Mouse (Mus musculus) myocyte (in vitro differentiated cells): ENCODE measurements at regions not wholly inside any gene's neighbourhood (a gene's known extent, or its start where the extent isn't known, plus 50 kb on each side); places are given as distances from the start of the nearest gene placed in this dataset.

Source experiments
- CEBPB ChIP-seq: IDR thresholded peaks from 2 replicates; pipeline ENCODE4 v1.6.1; 2011; ENCODE audit warnings: mild to moderate bottlenecking, moderate library complexity; ENCODE audit not compliant: poor library complexity, insufficient read depth, severe bottlenecking
- E2F4 ChIP-seq: IDR thresholded peaks from one replicate; pipeline ENCODE4 v1.6.1; 2011; ENCODE audit warnings: mild to moderate bottlenecking, control low read depth, moderate library complexity; ENCODE audit not compliant: insufficient read depth
- MAX ChIP-seq: IDR thresholded peaks from one replicate; pipeline ENCODE4 v1.6.1; 2011; ENCODE audit warnings: low read depth, mild to moderate bottlenecking, control low read depth
- MYOD1 ChIP-seq, 3 experiments: IDR thresholded peaks; one replicate each; pipeline ENCODE4 v1.6.1; 2011; ENCODE audit warnings: control low read depth in 2 of 3, low read depth in 2 of 3, mild to moderate bottlenecking in 2 of 3, moderate library complexity in 1 of 3; ENCODE audit not compliant: insufficient read length in 2 of 3, control insufficient read depth in 1 of 3
- MYOG ChIP-seq, 3 experiments: IDR thresholded peaks; one replicate each; pipeline ENCODE4 v1.6.1; 2011; ENCODE audit warnings: control low read depth in 2 of 3, low read depth in 2 of 3, mild to moderate bottlenecking in 2 of 3; ENCODE audit not compliant: insufficient read length in 2 of 3, control insufficient read depth in 1 of 3, insufficient read depth in 1 of 3
- POLR2A ChIP-seq: IDR thresholded peaks from one replicate; pipeline ENCODE4 v1.6.1; 2011; ENCODE audit warnings: low read depth, mild to moderate bottlenecking, control low read depth, moderate library complexity; ENCODE audit not compliant: insufficient read length
- POLR2AphosphoS2 ChIP-seq: IDR thresholded peaks from one replicate; pipeline ENCODE4 v1.6.1; 2011; ENCODE audit warnings: low read depth, control low read depth; ENCODE audit not compliant: insufficient read length
- REST ChIP-seq: IDR thresholded peaks from one replicate; pipeline ENCODE4 v1.6.1; 2011; ENCODE audit warnings: mild to moderate bottlenecking, control low read depth, moderate library complexity; ENCODE audit not compliant: insufficient read depth, insufficient read length
- TCF12 ChIP-seq: IDR thresholded peaks from one replicate; pipeline ENCODE4 v1.6.1; 2011; ENCODE audit warnings: mild to moderate bottlenecking, control low read depth; ENCODE audit not compliant: poor library complexity, insufficient read depth, severe bottlenecking
- TCF3 ChIP-seq: IDR thresholded peaks from one replicate; pipeline ENCODE4 v1.6.1; 2011; ENCODE audit warnings: low read depth, control low read depth; ENCODE audit not compliant: insufficient read length
- USF1 ChIP-seq: IDR thresholded peaks from one replicate; pipeline ENCODE4 v1.6.1; 2011; ENCODE audit warnings: low read depth, mild to moderate bottlenecking, control low read depth, moderate library complexity

DNA sequence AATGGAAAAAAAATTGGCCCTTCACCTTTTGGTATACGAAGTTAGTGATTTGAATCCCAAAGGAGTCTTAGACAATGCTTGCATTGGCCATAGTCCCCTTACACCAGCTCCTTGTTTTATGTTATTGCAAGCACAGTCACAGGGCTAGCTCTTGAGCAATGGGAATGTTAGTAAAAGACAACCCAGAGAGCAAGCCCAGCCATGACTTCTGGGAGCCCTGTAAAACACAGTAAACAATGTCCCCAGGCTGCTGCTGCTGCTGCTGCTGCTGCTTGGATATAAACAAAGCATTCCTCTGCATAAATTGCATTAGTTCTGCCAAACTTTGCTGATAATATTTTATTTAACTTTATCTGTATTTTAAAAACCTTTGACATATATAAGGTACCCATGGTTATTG lies 334.0 kb downstream of the Med10 start:
- TF ChIP-seq MYOG (IDR thresholded peaks at IDR 0.05; ENCODE audit: control insufficient read depth in 1 of 3, insufficient read depth in 1 of 3, insufficient read length in 2 of 3, low read depth in 2 of 3) (no peak), E2F4 (no peak), POLR2A (no peak), POLR2AphosphoS2 (no peak), USF1 (no peak), MAX (no peak), MYOD1 (IDR thresholded peaks at IDR 0.05; ENCODE audit: control insufficient read depth in 1 of 3, insufficient read length in 2 of 3, low read depth in 2 of 3) (no peak), TCF12 (no peak), CEBPB (no peak), TCF3 (no peak), REST (no peak)
